Mouse (Mus musculus) cerebellum, adult 2 months (tissue): Measurements from ENCODE around the gene Gtse1. TPM values are rescaled to one million over a fixed set of nuclear protein-coding genes. Genes with fewer than 3 reads are reported as not detected.
"Not testable (repeated sequence)": the region's sequence is repeated elsewhere in the genome, so short reads cannot be mapped to it uniquely, and the experiment has no call there.

Experiments
- DNase-seq, 2 experiments: peaks; one replicate each; pipeline ENCODE4 v3.0.0; 2021
- H3K27ac ChIP-seq: fragments of 200-500 bp; 2 replicates; pipeline ENCODE4 v1.5.1; 2012; ENCODE audit warnings: low read length, control low read depth, inconsistent platforms; ENCODE audit not compliant: insufficient read depth
- H3K27me3 ChIP-seq: fragments of 200-500 bp; 2 replicates; pipeline ENCODE4 v1.6.1; 2012; ENCODE audit warnings: inconsistent platforms, mild to moderate bottlenecking, low read length, moderate library complexity; ENCODE audit not compliant: control insufficient read depth, insufficient read depth
- H3K4me1 ChIP-seq: fragments of 200-500 bp; 2 replicates; pipeline ENCODE4 v1.6.1; 2011; ENCODE audit warnings: low read length; ENCODE audit not compliant: control insufficient read depth, insufficient read depth
- H3K4me3 ChIP-seq: fragments of 200-500 bp; replicated peaks from 2 replicates; pipeline ENCODE3; 2011; ENCODE audit warnings: mild to moderate bottlenecking, low read depth, low read length, control low read depth; ENCODE audit not compliant: insufficient read depth
- CTCF ChIP-seq: fragments of 200-500 bp; IDR thresholded peaks from 2 replicates; pipeline ENCODE4 v1.5.1; 2011; ENCODE audit warnings: low read depth, mild to moderate bottlenecking, control low read depth, low read length, moderate library complexity, borderline replicate concordance; ENCODE audit not compliant: insufficient read depth
- POLR2A ChIP-seq: fragments of 200-500 bp; IDR thresholded peaks from 2 replicates; pipeline ENCODE4 v1.6.1; 2011; ENCODE audit warnings: low read length, control low read depth, borderline replicate concordance; ENCODE audit not compliant: insufficient read depth
- WGBS: fragments of 180-500 bp; shearing (Covaris S2); methylation state at CpG from one replicate; pipeline ENCODE4 v1.1.7; 2018; 5-methylcytosine and 5-hydroxymethylcytosine counted together
- polyA plus RNA-seq: library from polyadenylated mRNA; depleted of rRNA; stranded (reverse); fragments of >200 nt; gene quantifications from 2 replicates; pipeline ENCODE4 v1.2.3, GENCODE M21; 2012

Gene Gtse1
- polyA plus RNA-seq, 1 experiment = 0.64 TPM

GRCm38 (mm10) chr15:85841796-85842360, 17.7 kb upstream of the Gtse1 start:
- TF ChIP-seq POLR2A (no peak), CTCF (no peak)
- Histone ChIP-seq H3K27me3 (no peaks in the 10 kb centered on the region), H3K4me3 (no peak overlapping the region), H3K27ac (no peak overlapping the region), H3K4me1 (peaks cover 15% of the 10 kb centered on the region)
- 82% methylated on average over 5 of the region's 5 CpGs for WGBS
- DNase-seq = no peak

- Histone ChIP-seq H3K27ac (no peak overlapping the region), H3K4me3 (no peak overlapping the region), H3K4me1 (peaks cover 15% of the 10 kb centered on the region), H3K27me3 (no peaks in the 10 kb centered on the region)
- DNase-seq = peak; percentile 59 to 79
- TF ChIP-seq CTCF = no peak
- TF ChIP-seq POLR2A = no peak
Measured at GRCm38 (mm10) chr15:85845071-85845470, 14.5 kb upstream of the Gtse1 start.

GRCm38 (mm10) chr15:85851656-85852392, 7.7 kb upstream of the Gtse1 start:
- Histone ChIP-seq H3K27ac (no peak overlapping the region), H3K4me3 (no peak overlapping the region), H3K27me3 (no peaks in the 10 kb centered on the region), H3K4me1 (peaks cover 7% of the 10 kb centered on the region)
- no peak for TF ChIP-seq POLR2A
- no peak; the same call in 1 of the 2 replicates for TF ChIP-seq CTCF
- WGBS = 39% methylated on average over 12 of the region's 12 CpGs
- peak; percentile 45 to 46 for DNase-seq

- DNase-seq = no peak
- 2% methylated on average over 15 of the region's 15 CpGs for WGBS
- Histone ChIP-seq H3K4me1 (no peaks in the 10 kb centered on the region), H3K4me3 (peak overlapping the region; percentile 89), H3K27ac (peak overlapping the region; percentile 83), H3K27me3 (no peaks in the 10 kb centered on the region)
- TF ChIP-seq CTCF = no peak
- no peak for TF ChIP-seq POLR2A
Measured at GRCm38 (mm10) chr15:85858980-85859489, 510 bp upstream of the Gtse1 start.

- DNase-seq, H3K27ac ChIP-seq, H3K27me3 ChIP-seq, H3K4me1 ChIP-seq, H3K4me3 ChIP-seq: not testable (repeated sequence)
- 91% methylated on average over 7 of the region's 7 CpGs for WGBS
Measured at GRCm38 (mm10) chr15:85865913-85866312, 6.4 kb downstream of the Gtse1 start.

GRCm38 (mm10) chr15:85867696-85868095, 8.2 kb downstream of the Gtse1 start:
- H3K4me3 ChIP-seq = no peak overlapping the region
- WGBS = 29% methylated on average over 6 of the region's 6 CpGs
- peak; percentile 76 to 77 for DNase-seq
- H3K27ac ChIP-seq = no peak overlapping the region
- H3K4me1 ChIP-seq = no peaks in the 10 kb centered on the region
- no peaks in the 10 kb centered on the region for H3K27me3 ChIP-seq
- TF ChIP-seq CTCF (peak; percentile 99), POLR2A (no peak)

- WGBS = 89% methylated on average over 7 of the region's 7 CpGs
- DNase-seq = no peak
- no peak for TF ChIP-seq POLR2A
- no peak for TF ChIP-seq CTCF
- Histone ChIP-seq H3K27me3 (no peaks in the 10 kb centered on the region), H3K27ac (no peak overlapping the region), H3K4me1 (peaks cover 4% of the 10 kb centered on the region; the same call in 1 of the 2 replicates), H3K4me3 (no peak overlapping the region)
Measured at GRCm38 (mm10) chr15:85877336-85877735, 17.8 kb downstream of the Gtse1 start.

GRCm38 (mm10) chr15:85878848-85879497, 19.4 kb downstream of the Gtse1 start, which contains the start of gene Trmu:
Trmu (plus strand) TSS chr15:85879312.
- Histone ChIP-seq H3K4me3 (peak within 1 kb of the TSS; percentile 87), H3K27me3 (no peaks in the 10 kb centered on the region), H3K4me1 (peaks cover 4% of the 10 kb centered on the region; the same call in 1 of the 2 replicates), H3K27ac (peak within 1 kb of the TSS; percentile 95)
- under 1% methylated on average over 50 of the region's 50 CpGs for WGBS
- peak; percentile 60; the same call in 1 of the 2 replicates for TF ChIP-seq CTCF
- TF ChIP-seq POLR2A = peak; percentile 78
- peak; percentile 94 for DNase-seq
